Mouse (Mus musculus): Measurements from ENCODE around the gene Spon2.

DNA sequence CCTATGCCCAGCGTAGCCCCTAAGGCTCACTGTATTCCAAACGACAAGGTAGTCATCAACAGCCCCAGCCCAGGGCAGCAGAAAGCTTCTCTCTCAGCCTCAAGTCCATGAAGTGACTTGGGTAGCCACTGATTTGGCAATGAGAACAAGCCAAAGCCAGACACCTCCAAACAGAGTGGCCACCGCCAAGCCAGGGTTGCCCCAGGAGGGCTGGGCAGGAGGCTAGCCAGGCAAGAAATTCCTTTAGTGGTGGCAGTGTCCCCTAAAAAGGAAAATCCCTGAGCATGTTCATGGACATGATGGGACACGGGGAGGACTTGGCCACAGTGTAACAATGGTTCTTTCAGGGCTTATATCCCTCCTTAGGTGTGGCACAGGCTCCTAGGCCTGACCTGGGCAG is 1.6 kb upstream of the Spon2 start:
- TF ChIP-seq CTCF (IDR thresholded peaks at IDR 0.05; ENCODE audit: low read depth, low read length) = no peak
- TF ChIP-seq POLR2AphosphoS5 (IDR thresholded peaks at IDR 0.05; ENCODE audit: insufficient replicate concordance, low read depth, low read length) = no peak
- no peak for TF ChIP-seq TAL1 (conservative IDR thresholded peaks at IDR 0.05; ENCODE audit: low read depth, low read length)

Measured in G1E (cell line).